Mouse (Mus musculus) lung, postnatal 10 days (tissue): Measurements from ENCODE around the gene Heg1.

Source experiments
- DNase-seq: peaks from one replicate; pipeline ENCODE4 v3.0.0; 2021

Gene Heg1

GRCm38 (mm10) chr16:33677901-33678300, 6.3 kb upstream of the Heg1 start:
- DNase-seq, result peak; percentile 77

- DNase-seq, result no peak
Observed at GRCm38 (mm10) chr16:33680271-33680670, 3.9 kb upstream of the Heg1 start.

DNA sequence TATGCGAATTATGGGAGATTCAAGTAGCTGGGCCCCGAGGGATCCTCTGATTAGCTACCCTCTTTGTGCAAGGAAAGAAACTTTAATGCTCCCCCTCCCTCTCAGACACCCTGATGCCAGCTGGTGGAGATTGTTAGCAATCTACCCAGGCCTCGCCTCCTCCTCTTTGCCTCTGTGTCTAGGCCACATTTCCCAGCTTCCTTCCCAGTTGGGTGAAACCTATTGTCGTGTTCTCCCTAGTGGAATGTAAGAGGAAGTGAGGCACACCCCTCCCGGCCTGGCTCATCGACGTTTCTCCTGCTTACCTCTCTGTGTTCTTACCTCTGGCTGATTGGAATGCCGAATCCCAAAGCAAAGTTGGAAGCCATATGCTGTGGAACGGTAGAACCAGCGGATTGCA, 3.4 kb upstream of the Heg1 start:
- peak; percentile 76 for DNase-seq

DNA sequence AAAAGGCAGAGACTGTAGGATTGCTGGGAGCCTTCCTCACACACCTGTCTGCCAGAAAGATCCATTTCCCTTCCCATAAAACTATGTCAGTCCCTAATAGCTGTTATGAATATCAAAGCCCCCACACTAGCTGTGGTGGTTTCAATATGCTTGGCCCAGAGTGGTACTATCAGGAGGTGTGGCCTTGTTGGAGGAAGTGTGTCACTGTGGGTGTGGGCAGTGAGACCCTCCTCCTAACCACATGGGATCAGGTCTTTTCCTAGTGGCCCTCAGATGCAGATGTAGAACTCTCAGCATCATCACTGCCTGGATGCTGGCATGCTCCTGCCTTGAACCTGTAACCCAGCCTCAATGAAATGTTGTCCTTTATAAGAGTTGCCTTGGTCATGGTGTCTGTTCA, 2.5 kb upstream of the Heg1 start:
- no peak for DNase-seq

GRCm38 (mm10) chr16:33682651-33683050, 1.5 kb upstream of the Heg1 start:
- DNase-seq, result no peak

DNA sequence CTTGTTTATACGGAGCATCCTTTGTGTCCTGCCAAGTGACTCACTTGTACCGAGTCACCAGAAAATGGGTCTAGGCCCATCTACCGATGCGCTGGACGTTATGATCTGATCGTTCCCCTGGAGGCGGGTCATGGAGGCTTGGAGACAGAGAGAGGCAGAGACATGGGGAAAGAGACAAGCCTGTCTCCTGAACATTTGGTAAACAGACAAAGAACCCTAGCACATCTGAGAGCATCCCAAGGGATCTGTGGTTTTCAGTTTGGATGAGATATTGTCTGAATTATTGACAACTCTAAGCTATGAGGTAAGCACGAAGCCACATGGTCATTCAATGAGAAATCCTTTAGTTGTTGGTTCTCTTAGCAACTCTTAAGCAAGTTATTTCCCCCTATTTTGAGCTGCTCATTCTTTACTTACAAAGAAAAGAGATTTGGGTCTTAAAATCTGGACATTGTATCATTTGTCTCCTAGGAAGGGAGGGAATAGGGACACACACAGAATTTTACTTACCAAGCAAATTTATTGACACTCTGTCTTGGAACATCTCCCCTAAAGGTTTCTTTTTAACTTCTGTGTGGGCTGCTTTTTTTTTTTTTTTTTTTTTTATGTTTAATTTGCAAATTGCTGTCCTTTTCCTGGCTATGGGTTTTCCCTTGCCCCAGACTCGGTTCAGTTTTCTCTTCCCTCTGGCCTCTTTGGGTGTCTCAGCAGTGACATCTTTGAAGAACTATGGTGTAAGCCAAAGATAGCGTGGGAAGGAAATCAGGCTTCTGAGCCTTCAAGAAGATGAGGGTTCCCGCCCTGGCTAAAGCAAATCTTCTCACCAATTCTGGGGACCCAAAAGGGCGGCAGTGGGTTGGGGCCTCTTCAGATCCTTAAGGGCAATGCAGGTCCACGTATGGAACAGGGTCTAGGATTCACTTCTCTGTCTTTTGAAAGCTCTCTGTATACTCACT, 686 bp upstream of the Heg1 start:
- DNase-seq, result no peak

- DNase-seq, result peak; percentile 43
Observed at GRCm38 (mm10) chr16:33684703-33685701, 832 bp downstream of the Heg1 start.

DNA sequence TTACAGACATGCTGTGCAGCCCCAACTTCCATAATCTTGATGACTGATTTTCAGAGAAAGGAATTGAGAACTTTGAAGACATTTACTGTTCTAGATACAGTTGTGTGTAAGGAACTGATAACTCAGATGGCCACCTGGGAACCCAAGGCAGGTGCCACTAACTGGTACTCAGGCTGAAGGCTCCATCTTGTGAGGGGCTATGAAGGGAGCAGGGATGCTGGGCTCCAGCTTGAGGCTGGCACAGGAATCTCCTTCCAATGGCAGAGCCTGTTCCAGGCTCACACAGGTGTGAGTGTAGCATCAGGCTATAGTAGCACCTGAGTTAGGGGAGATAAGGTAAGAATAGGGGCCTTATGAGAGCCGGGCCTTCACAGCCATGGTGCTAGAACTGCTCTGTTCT, 1.9 kb downstream of the Heg1 start:
- no peak for DNase-seq

- no peak for DNase-seq
Observed at GRCm38 (mm10) chr16:33687724-33688123, 3.6 kb downstream of the Heg1 start.

DNA sequence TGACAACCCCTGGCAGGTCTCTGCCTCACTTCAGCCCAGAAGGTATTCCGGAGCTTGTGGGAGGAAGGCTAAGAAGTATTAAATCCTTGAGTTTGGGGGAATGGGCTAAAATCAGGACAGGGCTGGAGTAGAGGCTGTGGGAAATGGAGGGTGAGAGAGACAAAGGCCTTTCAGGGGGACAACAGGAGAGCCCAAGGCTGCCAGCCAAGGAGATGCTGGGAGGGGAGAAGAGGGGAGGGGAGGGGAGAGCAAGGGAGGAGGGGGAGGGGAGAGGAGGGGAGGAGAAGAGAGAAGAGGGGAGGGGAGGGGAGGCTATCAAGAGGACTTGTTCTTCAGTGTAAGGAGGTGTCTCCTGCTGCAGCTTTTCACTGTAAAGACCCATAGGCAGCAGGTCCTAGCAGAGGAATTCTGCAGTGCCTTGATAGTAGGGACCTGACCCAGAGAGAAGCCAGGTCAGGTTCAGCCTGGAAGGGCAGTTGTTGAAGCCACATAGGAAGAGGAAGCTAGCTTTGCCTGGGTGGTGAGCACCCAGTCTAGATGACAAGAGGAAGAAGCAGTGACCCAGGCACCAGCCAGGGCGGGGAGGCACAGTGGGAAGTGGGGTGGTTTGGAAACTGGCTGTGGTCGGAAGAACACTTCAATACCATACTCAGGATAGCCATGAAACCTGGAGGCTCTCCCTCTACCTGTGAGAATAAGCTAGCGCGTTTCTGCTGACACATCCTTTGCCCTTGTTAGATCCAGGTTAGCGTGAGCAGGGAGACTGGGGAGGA, 7.0 kb downstream of the Heg1 start:
- DNase-seq, result no peak

DNA sequence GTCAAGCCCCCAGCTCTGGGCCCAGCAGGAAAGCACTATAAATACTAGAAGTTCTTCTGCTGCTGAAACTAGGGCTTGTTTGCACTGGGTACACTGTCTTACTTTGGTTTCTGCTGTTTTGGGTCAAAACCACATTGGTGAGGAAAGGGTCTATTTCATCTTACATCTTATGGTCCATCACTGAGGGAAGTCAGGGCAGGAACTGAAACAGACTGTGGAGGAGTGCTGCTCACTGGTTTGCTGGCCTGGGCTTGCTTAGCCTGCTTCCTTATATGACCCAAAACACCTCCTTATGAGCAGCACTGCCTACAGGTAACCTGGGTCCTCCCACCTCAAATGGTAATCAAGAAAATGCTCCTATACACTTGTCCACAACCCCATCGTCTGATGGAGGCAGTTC, 9.4 kb downstream of the Heg1 start:
- no peak for DNase-seq

- DNase-seq, result peak; percentile 69
Observed at GRCm38 (mm10) chr16:33696811-33697575, 12.8 kb downstream of the Heg1 start.

DNA sequence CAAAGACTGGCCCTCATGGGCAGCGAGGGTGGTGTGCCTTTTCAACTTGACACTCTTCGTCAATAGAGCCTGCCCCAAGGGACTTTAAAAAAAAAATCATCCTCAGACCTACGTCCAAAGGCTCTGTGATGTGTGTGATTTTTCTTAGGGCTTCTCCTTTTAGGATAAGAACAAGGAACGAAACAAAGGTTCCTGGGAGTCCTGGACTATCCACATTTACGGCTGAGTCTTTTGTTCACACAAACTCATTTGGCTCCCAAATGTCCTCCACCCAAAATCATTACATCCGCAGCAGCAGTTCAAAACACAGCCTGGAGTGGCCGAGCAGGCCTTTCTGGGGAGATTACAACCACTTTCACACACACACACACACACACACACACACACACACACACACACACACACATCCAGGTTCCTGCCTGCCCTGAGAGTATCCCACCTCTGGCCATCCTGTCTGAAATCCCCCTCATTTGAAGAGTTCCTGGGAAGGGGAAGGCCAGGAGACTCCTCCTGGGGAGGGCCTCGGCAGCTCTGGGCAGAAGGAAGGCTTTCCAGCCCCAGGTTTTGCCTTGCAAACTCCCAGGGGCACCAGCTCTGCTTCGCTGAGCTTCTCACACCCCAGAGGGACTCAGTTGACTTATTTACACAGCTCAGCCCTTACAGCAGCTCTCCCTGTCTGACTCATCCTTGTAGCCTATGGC, 13.6 kb downstream of the Heg1 start:
- DNase-seq, result peak; percentile 55

DNA sequence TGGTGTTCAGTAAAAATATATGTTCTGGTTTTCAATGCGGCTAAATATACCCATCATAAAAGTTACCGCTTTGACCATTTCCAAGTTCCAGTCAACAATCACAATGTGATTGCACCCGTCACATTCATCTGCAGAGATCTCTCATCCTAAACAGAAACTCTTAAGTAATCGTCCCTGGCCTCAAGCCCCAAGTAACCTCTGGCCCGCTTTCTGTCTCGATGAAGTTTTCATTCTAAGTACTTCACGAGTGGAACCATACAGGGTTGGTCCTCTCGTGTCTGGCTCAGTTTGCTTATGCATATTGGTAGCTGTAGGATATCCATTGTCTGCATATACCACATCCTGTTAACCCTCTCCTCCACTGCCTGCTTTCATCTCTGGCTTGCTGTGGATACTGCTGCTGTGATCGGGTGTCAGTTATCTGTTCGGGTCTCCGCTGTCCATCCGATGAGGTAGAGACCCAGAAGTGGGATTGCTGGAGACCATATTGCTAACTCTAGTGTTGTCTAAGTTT, 14.2 kb downstream of the Heg1 start:
- DNase-seq, result no peak

DNA sequence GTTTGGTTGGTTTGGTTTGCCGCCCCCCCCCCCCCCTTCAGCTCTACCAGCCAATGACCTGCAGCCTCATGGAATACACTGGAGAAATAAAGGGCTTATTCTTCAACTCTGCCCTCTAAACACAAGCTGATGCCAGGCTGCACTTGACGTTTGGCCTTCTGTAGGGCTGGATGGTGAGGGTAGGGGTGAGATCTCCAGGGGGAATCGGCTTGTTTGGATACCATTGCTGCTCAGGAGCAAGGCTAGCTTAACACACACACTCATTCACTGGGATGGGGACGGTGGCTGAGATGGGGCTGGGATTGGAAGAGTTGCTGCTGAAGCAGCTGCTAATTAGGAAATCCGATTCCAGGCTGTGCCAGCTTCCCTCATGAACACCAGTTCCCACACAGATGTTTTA, 16.4 kb downstream of the Heg1 start:
- DNase-seq, result no peak

DNA sequence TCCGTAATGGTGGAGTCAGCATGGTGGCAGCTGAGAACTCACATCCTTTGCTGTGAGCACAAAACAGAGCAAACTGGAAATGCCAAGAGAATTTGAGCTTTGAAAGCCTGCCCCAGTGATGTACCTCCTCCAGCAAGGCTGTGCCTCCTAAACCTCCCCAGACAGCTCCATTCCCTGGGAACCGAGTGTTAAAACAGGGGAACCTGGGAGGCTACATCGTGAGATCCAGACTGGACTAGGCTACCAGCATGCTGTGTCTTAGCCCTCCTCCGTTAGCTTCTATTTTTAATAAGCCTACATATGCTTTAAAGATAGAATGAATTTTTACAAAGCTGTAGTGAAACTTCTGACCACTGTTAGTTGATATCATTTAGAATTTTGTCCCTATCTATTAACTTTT, 17.7 kb downstream of the Heg1 start:
- DNase-seq, result no peak

DNA sequence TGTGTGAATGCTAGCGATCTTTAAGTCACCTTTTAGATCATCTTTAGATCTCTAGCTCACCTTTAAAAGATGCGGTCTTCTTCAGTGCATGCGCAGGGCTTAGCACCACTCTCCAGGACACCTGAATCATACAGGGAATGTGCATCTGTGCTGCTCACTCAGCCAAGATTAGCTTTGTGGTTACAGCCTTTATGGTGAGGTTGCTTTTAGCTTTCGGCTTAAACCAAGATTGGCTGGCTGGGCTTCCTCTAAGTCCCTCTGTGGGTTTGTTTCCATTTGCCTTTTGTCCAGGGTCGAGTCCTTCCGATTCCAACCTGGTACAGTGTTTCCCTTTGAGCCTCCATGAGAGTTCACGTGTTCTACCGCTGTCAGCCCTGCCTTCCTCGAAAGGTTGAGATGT, 20.1 kb downstream of the Heg1 start:
- DNase-seq, result no peak

DNA sequence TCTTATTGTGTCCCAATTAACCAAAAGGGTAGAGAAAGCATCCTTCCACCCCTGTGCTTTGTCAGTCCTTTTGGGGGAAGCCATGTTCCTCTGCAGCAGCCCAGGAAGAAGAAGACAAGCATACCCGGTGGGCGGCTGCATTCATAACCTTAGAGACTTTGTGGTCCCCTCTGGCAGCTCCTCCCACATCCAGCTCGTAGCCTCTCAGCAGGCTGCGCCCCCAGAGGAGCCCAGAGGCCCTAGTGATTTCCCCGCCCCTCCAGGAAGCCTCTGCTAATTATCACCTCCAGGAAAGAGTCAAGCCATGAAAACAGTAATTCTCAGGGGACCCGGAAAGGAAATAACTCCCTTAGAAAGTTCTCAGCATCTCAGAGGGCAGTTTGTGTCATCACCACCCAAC, 21.1 kb downstream of the Heg1 start:
- DNase-seq, result peak; percentile 37

DNA sequence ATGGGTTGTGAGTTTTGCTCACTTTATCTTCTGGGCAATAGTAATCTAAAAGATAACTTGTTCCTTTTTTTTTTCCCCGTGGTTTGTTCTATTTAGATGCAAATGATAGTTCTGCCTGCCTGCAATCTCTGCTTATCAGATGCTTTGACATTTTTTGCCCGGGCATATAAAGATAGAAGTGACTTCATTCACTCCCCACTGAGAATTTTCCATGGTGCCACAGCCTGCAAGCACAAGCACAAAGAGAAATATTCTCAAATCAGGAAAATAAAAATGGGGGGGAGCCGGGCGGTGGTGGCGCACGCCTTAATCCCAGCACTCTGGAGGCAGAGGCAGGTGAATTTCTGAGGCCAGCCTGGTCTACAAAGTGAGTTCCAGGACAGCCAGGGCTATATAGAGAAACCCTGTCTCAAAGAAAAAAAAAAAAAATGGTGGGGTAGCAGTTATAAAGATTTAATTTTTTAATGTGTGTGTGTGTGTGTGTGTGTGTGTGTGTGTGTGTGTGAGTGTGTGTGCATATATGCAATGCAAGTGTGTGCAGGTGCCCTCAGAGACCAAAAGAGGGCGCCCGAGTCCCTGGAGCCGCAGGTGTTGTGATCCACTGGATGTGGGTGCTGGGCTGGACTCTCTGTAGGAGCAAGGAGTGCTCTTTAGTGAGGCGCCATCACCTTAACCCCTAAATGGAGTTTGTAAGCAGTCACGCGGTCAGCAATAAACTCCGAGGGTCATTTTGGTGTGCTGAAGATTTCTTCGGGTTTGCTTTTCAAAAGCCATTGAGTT, 22.1 kb downstream of the Heg1 start:
- no peak for DNase-seq

GRCm38 (mm10) chr16:33708031-33708430, 23.9 kb downstream of the Heg1 start:
- DNase-seq, result peak; percentile 46
